9 mouse cellular contexts compared by ENCODE assay signal in genomic region chr4:141623666-141624065, GRCm38 (mm10). TPM values are rescaled to one million over a fixed set of nuclear protein-coding genes. Genes with fewer than 3 reads are reported as not detected.
DNase-seq lines count a peak whose midpoint lies in the region; ATAC-seq and TF ChIP-seq lines count a peak whose summit lies in the region.
"Had no signal": no experiment of that assay in that cellular context is flagged by ENCODE, and none has a peak within 500 bp of the region (broad histone marks: within the 10 kb centered on the region; RNA-seq: fewer than 3 reads in every experiment).

Slc25a34 (minus strand) TSS chr4:141623821.

- peak; percentile 50 for TF ChIP-seq POLR2A in cortical plate, adult 2 months (IDR thresholded peaks at IDR 0.05; ENCODE audit: extremely low read depth, insufficient read depth, low read length)

- H3K4me2 ChIP-seq in midbrain, embryonic 13.5 days (replicated peaks): no peak within 1 kb of the TSS
- no peak within 1 kb of the TSS for H3K4me2 ChIP-seq in liver, embryonic 13.5 days
- H3K4me2 ChIP-seq: neural tube, embryonic 13.5 days had no signal

- H3K4me1 ChIP-seq in midbrain, embryonic 10.5 days: peaks cover 17% of the 10 kb centered on the region; the same call in 1 of the 2 replicates
- no peaks in the 10 kb centered on the region for H3K4me1 ChIP-seq in midbrain, embryonic 13.5 days (replicated peaks)
- H3K4me1 ChIP-seq in cortical plate, adult 2 months (ENCODE audit: control insufficient read depth, insufficient read depth, low read length): no peaks in the 10 kb centered on the region
- peaks cover 18% of the 10 kb centered on the region for H3K4me1 ChIP-seq in liver, embryonic 13.5 days (replicated peaks)

- intact Hi-C loops in heart, postnatal 25 days (cut with DNase I): no loop called here

- peak; percentile 30 for DNase-seq in midbrain, embryonic 10.5 days (ENCODE audit: low spot score)
- DNase-seq in heart, postnatal 25 days (ENCODE audit: low spot score): peak; percentile 70
- no peak for DNase-seq in liver, embryonic 13.5 days
- no peak for DNase-seq in urinary bladder, adult 2 months (ENCODE audit: low spot score)
- no peak for DNase-seq in layer of hippocampus, adult 9-10 months (ENCODE audit: low spot score)
- DNase-seq in spleen, postnatal 36 days (ENCODE audit: low spot score in 2 of 2): no peak

- H3K36me3 ChIP-seq in midbrain, embryonic 10.5 days: peaks cover 38% of the 10 kb centered on the region
- H3K36me3 ChIP-seq in midbrain, embryonic 13.5 days: peaks cover 39% of the 10 kb centered on the region
- H3K36me3 ChIP-seq in liver, embryonic 13.5 days: peaks cover 23% of the 10 kb centered on the region

- H3K27ac ChIP-seq in midbrain, embryonic 10.5 days (replicated peaks): peak within 1 kb of the TSS; percentile 43; the same call in 1 of the 2 replicates
- H3K27ac ChIP-seq in midbrain, embryonic 13.5 days: no peak within 1 kb of the TSS
- H3K27ac ChIP-seq in cortical plate, adult 2 months (ENCODE audit: insufficient read depth, low read length): no peak within 1 kb of the TSS; the same call in 1 of the 2 replicates
- H3K27ac ChIP-seq in liver, embryonic 13.5 days: peak within 1 kb of the TSS; percentile 59
- H3K27ac ChIP-seq: neural tube, embryonic 13.5 days had no signal

- no peaks in the 10 kb centered on the region for H3K27me3 ChIP-seq in midbrain, embryonic 10.5 days (ENCODE audit: low read depth, poor library complexity, severe bottlenecking)
- H3K27me3 ChIP-seq in midbrain, embryonic 13.5 days: no peaks in the 10 kb centered on the region
- H3K27me3 ChIP-seq in liver, embryonic 13.5 days: no peaks in the 10 kb centered on the region
- H3K27me3 ChIP-seq: neural tube, embryonic 13.5 days had no signal

- H3K9ac ChIP-seq in midbrain, embryonic 13.5 days (replicated peaks): no peak within 1 kb of the TSS
- no peak within 1 kb of the TSS for H3K9ac ChIP-seq in liver, embryonic 13.5 days
- H3K9ac ChIP-seq: neural tube, embryonic 13.5 days had no signal

- no peak for ATAC-seq in midbrain, embryonic 13.5 days
- ATAC-seq in liver, embryonic 13.5 days (ENCODE audit: low read depth): peak; percentile 68

- H3K9me3 ChIP-seq in midbrain, embryonic 10.5 days (replicated peaks): no peaks in the 10 kb centered on the region
- no peaks in the 10 kb centered on the region for H3K9me3 ChIP-seq in midbrain, embryonic 13.5 days
- H3K9me3 ChIP-seq in liver, embryonic 13.5 days (replicated peaks): no peaks in the 10 kb centered on the region
- H3K9me3 ChIP-seq: neural tube, embryonic 13.5 days had no signal

- 61% methylated on average over 1 of the region's 1 CpGs for WGBS in midbrain, embryonic 10.5 days
- 50% methylated on average over 1 of the region's 1 CpGs for WGBS in midbrain, embryonic 13.5 days
- 90% methylated on average over 1 of the region's 1 CpGs for WGBS in liver, embryonic 13.5 days (ENCODE audit: insufficient replicate concordance)

- no peak for TF ChIP-seq CTCF in cortical plate, adult 2 months (IDR thresholded peaks at IDR 0.05; ENCODE audit: extremely low read depth, insufficient read depth, low read length)

- no peak within 1 kb of the TSS for H3K4me3 ChIP-seq in midbrain, embryonic 10.5 days
- no peak within 1 kb of the TSS for H3K4me3 ChIP-seq in midbrain, embryonic 13.5 days (replicated peaks)
- peak within 1 kb of the TSS; percentile 24; the same call in 1 of the 2 replicates for H3K4me3 ChIP-seq in cortical plate, adult 2 months (ENCODE audit: insufficient read depth, low read length)
- H3K4me3 ChIP-seq in liver, embryonic 13.5 days (replicated peaks): no peak within 1 kb of the TSS
- H3K4me3 ChIP-seq: neural tube, embryonic 13.5 days had no signal

RNA-seq across cellular contexts. Expression of gene Slc25a34, which starts in this region (rescaled TPM):
- 0.05 TPM in 1 of 2 replicates, not detected in the other for polyA plus RNA-seq in midbrain, embryonic 10.5 days (2016; fragmentation: Nextera tagmentation; extraction: Ambion mirVana)
- polyA plus RNA-seq in midbrain, embryonic 13.5 days (2015; fragmentation: Nextera tagmentation; extraction: Ambion mirVana): 0.17 and 0.19 TPM in 2 replicates
- 6.5 and 6.7 TPM in 2 replicates for polyA plus RNA-seq in cortical plate, adult 2 months (2012; rRNA removed)
- total RNA-seq in heart, postnatal 25 days (2021): 100 to 1,000 TPM; 105 to 117 TPM
- 0.07 and 0.13 TPM in 2 replicates for polyA plus RNA-seq in liver, embryonic 13.5 days (2015; fragmentation: Nextera tagmentation; extraction: Ambion mirVana)
- polyA plus RNA-seq in urinary bladder, adult 2 months (2012; rRNA removed): 0.10 and 0.14 TPM in 2 replicates

Comparison
In these comparisons a context has a peak if more than half of its experiments do, and no peak if none do; other contexts are left out.
1. Peak in DNase-seq and H3K27ac ChIP-seq in midbrain, embryonic 10.5 days; RNA of the gene not detected or under 1 TPM.
2. Peak in ATAC-seq and H3K27ac ChIP-seq in liver, embryonic 13.5 days; RNA of the gene not detected or under 1 TPM.